Mouse (Mus musculus): Measurements from ENCODE around the gene Epn1. TPM values are rescaled to one million over a fixed set of nuclear protein-coding genes. Genes with fewer than 3 reads are reported as not detected.

The Epn1 gene
- polyA plus RNA-seq (2014; fragmentation: Nextera tagmentation; extraction: Ambion mirVana): 57.8 and 65.1 TPM in 2 replicates

- under 1% methylated on average over 75 of the region's 81 CpGs for WGBS
- peak within 1 kb of the TSS; percentile 66 for H3K4me2 ChIP-seq (ENCODE audit: low read length)
- ATAC-seq (replicated peaks; ENCODE audit: low FRiP score, low TSS enrichment, low read depth) (peak; percentile 96), DNase-seq (ENCODE audit: low spot score) (peak; percentile 95)
- peaks cover 10% of the 10 kb centered on the region for H3K4me1 ChIP-seq (replicated peaks; ENCODE audit: control insufficient read depth, insufficient read depth, low read length)
- peaks cover 60% of the 10 kb centered on the region for H3K36me3 ChIP-seq (ENCODE audit: control insufficient read depth, insufficient read depth, low read length)
- no peaks in the 10 kb centered on the region for H3K27me3 ChIP-seq (replicated peaks; ENCODE audit: control insufficient read depth, insufficient read depth, low read length)
- H3K27ac ChIP-seq (ENCODE audit: low read depth): peak within 1 kb of the TSS; percentile 92
- peak within 1 kb of the TSS; percentile 96 for H3K4me3 ChIP-seq (ENCODE audit: low read depth, low read length)
- no peaks in the 10 kb centered on the region for H3K9me3 ChIP-seq (ENCODE audit: control insufficient read depth, low read length)
- peak within 1 kb of the TSS; percentile 95 for H3K9ac ChIP-seq (ENCODE audit: low read length)
These were observed at the start of gene Epn1 for GRCm38 (mm10) chr7:5080010-5080751. TSS of gene Epn1 (plus strand) at chr7:5080235.

GRCm38 (mm10) chr7:5030554-5031275, 49.3 kb upstream of the Epn1 start:
- H3K36me3 ChIP-seq (ENCODE audit: control insufficient read depth, insufficient read depth, low read length): peaks cover 93% of the 10 kb centered on the region
- H3K4me1 ChIP-seq (replicated peaks; ENCODE audit: control insufficient read depth, insufficient read depth, low read length): no peaks in the 10 kb centered on the region
- H3K4me2 ChIP-seq (ENCODE audit: low read length): no peak overlapping the region
- WGBS: 83% methylated on average over 63 of the region's 63 CpGs
- no peak overlapping the region for H3K9ac ChIP-seq (ENCODE audit: low read length)
- DNase-seq (ENCODE audit: low spot score) (no peak), ATAC-seq (replicated peaks; ENCODE audit: low FRiP score, low TSS enrichment, low read depth) (no peak)
- no peak overlapping the region for H3K27ac ChIP-seq (ENCODE audit: low read depth)
- no peaks in the 10 kb centered on the region for H3K27me3 ChIP-seq (replicated peaks; ENCODE audit: control insufficient read depth, insufficient read depth, low read length)
- no peak overlapping the region for H3K4me3 ChIP-seq (ENCODE audit: low read depth, low read length)
- peaks cover 46% of the 10 kb centered on the region for H3K9me3 ChIP-seq (ENCODE audit: control insufficient read depth, low read length)

- H3K9me3 ChIP-seq (ENCODE audit: control insufficient read depth, low read length): peaks cover 48% of the 10 kb centered on the region
These were observed 48.5 kb upstream of the Epn1 start for GRCm38 (mm10) chr7:5031496-5031895.

GRCm38 (mm10) chr7:5033818-5034217, 46.2 kb upstream of the Epn1 start, which contains the start of gene 4632433K11Rik:
TSS of gene 4632433K11Rik (plus strand) at chr7:5034118.
- no peak within 1 kb of the TSS for H3K4me2 ChIP-seq (ENCODE audit: low read length)
- 0 out of 2 replicates have a peak, but pooled peaks cover 4% of the 10 kb centered on the region for H3K4me1 ChIP-seq (replicated peaks; ENCODE audit: control insufficient read depth, insufficient read depth, low read length)
- ATAC-seq (replicated peaks; ENCODE audit: low FRiP score, low TSS enrichment, low read depth): no peak
- WGBS: 87% methylated on average over 3 of the region's 3 CpGs
- H3K9ac ChIP-seq (ENCODE audit: low read length): no peak within 1 kb of the TSS
- peaks cover 45% of the 10 kb centered on the region for H3K9me3 ChIP-seq (ENCODE audit: control insufficient read depth, low read length)
- no peak for DNase-seq (ENCODE audit: low spot score)
- H3K27ac ChIP-seq (ENCODE audit: low read depth): no peak within 1 kb of the TSS
- no peak within 1 kb of the TSS for H3K4me3 ChIP-seq (ENCODE audit: low read depth, low read length)
- H3K36me3 ChIP-seq (ENCODE audit: control insufficient read depth, insufficient read depth, low read length): peaks cover 74% of the 10 kb centered on the region
- no peaks in the 10 kb centered on the region for H3K27me3 ChIP-seq (replicated peaks; ENCODE audit: control insufficient read depth, insufficient read depth, low read length)

More at GRCm38 (mm10) chr7:5031496-5031895, 48.5 kb upstream of the Epn1 start:
- Histone ChIP-seq H3K27ac (ENCODE audit: low read depth) (no peak overlapping the region), H3K36me3 (ENCODE audit: control insufficient read depth, insufficient read depth, low read length) (peaks cover 91% of the 10 kb centered on the region), H3K4me3 (ENCODE audit: low read depth, low read length) (no peak overlapping the region), H3K4me1 (replicated peaks; ENCODE audit: control insufficient read depth, insufficient read depth, low read length) (no peaks in the 10 kb centered on the region), H3K27me3 (replicated peaks; ENCODE audit: control insufficient read depth, insufficient read depth, low read length) (no peaks in the 10 kb centered on the region), H3K9ac (ENCODE audit: low read length) (no peak overlapping the region), H3K4me2 (ENCODE audit: low read length) (no peak overlapping the region)
- no peak for ATAC-seq (replicated peaks; ENCODE audit: low FRiP score, low TSS enrichment, low read depth)
- 79% methylated on average over 46 of the region's 46 CpGs for WGBS
- no peak for DNase-seq (ENCODE audit: low spot score)

GRCm38 (mm10) chr7:5035628-5036027, 44.4 kb upstream of the Epn1 start:
- no peak for DNase-seq (ENCODE audit: low spot score)
- Histone ChIP-seq H3K4me1 (replicated peaks; ENCODE audit: control insufficient read depth, insufficient read depth, low read length) (0 out of 2 replicates have a peak, but pooled peaks cover 4% of the 10 kb centered on the region), H3K36me3 (ENCODE audit: control insufficient read depth, insufficient read depth, low read length) (peaks cover 56% of the 10 kb centered on the region), H3K27me3 (replicated peaks; ENCODE audit: control insufficient read depth, insufficient read depth, low read length) (no peaks in the 10 kb centered on the region), H3K9me3 (ENCODE audit: control insufficient read depth, low read length) (peaks cover 27% of the 10 kb centered on the region), H3K9ac (ENCODE audit: low read length) (no peak overlapping the region), H3K4me3 (ENCODE audit: low read depth, low read length) (no peak overlapping the region), H3K4me2 (ENCODE audit: low read length) (no peak overlapping the region), H3K27ac (ENCODE audit: low read depth) (no peak overlapping the region)
- ATAC-seq (replicated peaks; ENCODE audit: low FRiP score, low TSS enrichment, low read depth): no peak
- 95% methylated on average over 17 of the region's 17 CpGs for WGBS

GRCm38 (mm10) chr7:5036136-5036535, 43.9 kb upstream of the Epn1 start:
- Histone ChIP-seq H3K9me3 (ENCODE audit: control insufficient read depth, low read length) (peaks cover 22% of the 10 kb centered on the region), H3K36me3 (ENCODE audit: control insufficient read depth, insufficient read depth, low read length) (peaks cover 51% of the 10 kb centered on the region), H3K4me1 (replicated peaks; ENCODE audit: control insufficient read depth, insufficient read depth, low read length) (0 out of 2 replicates have a peak, but pooled peaks cover 4% of the 10 kb centered on the region), H3K4me3 (ENCODE audit: low read depth, low read length) (no peak overlapping the region), H3K27me3 (replicated peaks; ENCODE audit: control insufficient read depth, insufficient read depth, low read length) (no peaks in the 10 kb centered on the region), H3K4me2 (ENCODE audit: low read length) (no peak overlapping the region), H3K27ac (ENCODE audit: low read depth) (no peak overlapping the region), H3K9ac (ENCODE audit: low read length) (no peak overlapping the region)
- WGBS: 93% methylated on average over 9 of the region's 9 CpGs
- no peak for DNase-seq (ENCODE audit: low spot score)
- no peak for ATAC-seq (replicated peaks; ENCODE audit: low FRiP score, low TSS enrichment, low read depth)

- Histone ChIP-seq H3K36me3 (ENCODE audit: control insufficient read depth, insufficient read depth, low read length) (peaks cover 42% of the 10 kb centered on the region), H3K4me2 (ENCODE audit: low read length) (no peak overlapping the region), H3K9ac (ENCODE audit: low read length) (no peak overlapping the region), H3K9me3 (ENCODE audit: control insufficient read depth, low read length) (peaks cover 13% of the 10 kb centered on the region), H3K27me3 (replicated peaks; ENCODE audit: control insufficient read depth, insufficient read depth, low read length) (no peaks in the 10 kb centered on the region), H3K4me1 (replicated peaks; ENCODE audit: control insufficient read depth, insufficient read depth, low read length) (0 out of 2 replicates have a peak, but pooled peaks cover 4% of the 10 kb centered on the region), H3K27ac (ENCODE audit: low read depth) (no peak overlapping the region), H3K4me3 (ENCODE audit: low read depth, low read length) (no peak overlapping the region)
- DNase-seq (ENCODE audit: low spot score): no peak
- WGBS: 96% methylated on average over 7 of the region's 7 CpGs
- ATAC-seq (replicated peaks; ENCODE audit: low FRiP score, low TSS enrichment, low read depth): no peak
These were observed 43.0 kb upstream of the Epn1 start for GRCm38 (mm10) chr7:5037026-5037425.

- peak overlapping the region; percentile 60 for H3K4me2 ChIP-seq (ENCODE audit: low read length)
- ATAC-seq (replicated peaks; ENCODE audit: low FRiP score, low TSS enrichment, low read depth) (no peak), DNase-seq (ENCODE audit: low spot score) (no peak)
- 90% methylated on average over 8 of the region's 8 CpGs for WGBS
- H3K36me3 ChIP-seq (ENCODE audit: control insufficient read depth, insufficient read depth, low read length): peaks cover 38% of the 10 kb centered on the region
- H3K9ac ChIP-seq (ENCODE audit: low read length): peak overlapping the region; percentile 66; the same call in 1 of the 2 replicates
- H3K27me3 ChIP-seq (replicated peaks; ENCODE audit: control insufficient read depth, insufficient read depth, low read length): no peaks in the 10 kb centered on the region
- peak overlapping the region; percentile 61 for H3K4me3 ChIP-seq (ENCODE audit: low read depth, low read length)
- H3K4me1 ChIP-seq (replicated peaks; ENCODE audit: control insufficient read depth, insufficient read depth, low read length): 0 out of 2 replicates have a peak, but pooled peaks cover 4% of the 10 kb centered on the region
- H3K9me3 ChIP-seq (ENCODE audit: control insufficient read depth, low read length): peaks cover 8% of the 10 kb centered on the region
- H3K27ac ChIP-seq (ENCODE audit: low read depth): peak overlapping the region; percentile 95; the same call in 1 of the 2 replicates
These were observed 42.6 kb upstream of the Epn1 start for GRCm38 (mm10) chr7:5037467-5037866.

Data from intestine, embryonic 14.5 days (tissue).